Mouse (Mus musculus) thymus, adult 2 months (tissue): ENCODE results near the gene Ddx19a.

Experiments used
- CTCF ChIP-seq: fragments of 200-500 bp; IDR thresholded peaks from 2 replicates; pipeline ENCODE4 v1.5.1; 2012; ENCODE audit warnings: mild to moderate bottlenecking, control low read depth, low read length, moderate library complexity, borderline replicate concordance; ENCODE audit not compliant: control insufficient read depth, poor library complexity, insufficient read depth; ENCODE audit errors: extremely low read depth
- POLR2A ChIP-seq: fragments of 200-500 bp; IDR thresholded peaks from 2 replicates; pipeline ENCODE4 v1.6.1; 2012; ENCODE audit warnings: mild to moderate bottlenecking, low read length, control low read depth, moderate library complexity; ENCODE audit not compliant: control insufficient read depth, poor library complexity, insufficient read depth; ENCODE audit errors: extremely low read depth

DNA sequence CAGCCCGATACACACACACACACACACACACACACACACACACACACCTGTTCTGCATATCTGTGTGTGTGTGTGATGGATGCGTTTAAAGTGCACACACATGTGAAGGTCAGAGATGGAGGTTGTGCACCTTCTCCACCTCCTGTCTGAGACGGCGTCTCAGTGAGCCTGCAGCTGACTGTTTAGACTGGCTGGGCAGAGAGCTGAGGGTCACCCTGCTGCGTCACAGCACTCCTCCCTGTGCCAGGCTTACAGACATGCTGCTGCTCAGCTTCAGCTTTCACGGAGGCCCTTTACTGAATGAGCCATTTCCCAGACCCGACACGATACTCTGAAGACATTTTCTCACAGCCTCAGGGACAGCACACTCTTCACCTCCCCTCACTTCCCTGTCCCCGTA is 7.6 kb downstream of the Ddx19a start:
- TF ChIP-seq POLR2A, result no peak
- no peak for TF ChIP-seq CTCF
